Mouse (Mus musculus) E14TG2a.4 (cell line): ENCODE data around the gene Fars2.

ENCODE experiments used
- CTCF ChIP-seq: conservative IDR thresholded peaks from 2 replicates; pipeline ENCODE4 v1.5.1; 2014; ENCODE audit warnings: low read length
- POU5F1 ChIP-seq: IDR thresholded peaks from 2 replicates; pipeline ENCODE4 v1.6.1; 2014; ENCODE audit warnings: low read length, borderline replicate concordance

DNA sequence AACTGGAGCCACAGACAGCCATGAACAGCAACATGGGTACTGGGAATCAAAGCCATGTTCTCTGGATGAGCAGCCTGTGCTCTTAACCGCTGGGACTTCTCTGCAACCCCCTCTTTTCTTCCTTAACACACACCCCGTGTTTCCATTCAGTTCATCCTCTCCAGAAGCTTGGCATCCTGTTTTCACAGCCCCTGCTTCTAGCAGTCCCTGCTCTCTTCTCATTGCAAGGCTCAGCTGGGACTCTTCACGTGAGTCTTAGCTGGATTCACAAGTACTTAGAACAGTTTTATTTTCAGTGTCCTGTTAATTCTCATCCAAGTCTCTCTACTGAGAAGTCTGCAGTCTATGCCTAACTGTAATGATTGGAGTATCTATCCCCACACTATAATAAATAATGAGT, 334.2 kb downstream of the Fars2 start:
- no peak for TF ChIP-seq CTCF
- TF ChIP-seq POU5F1, result no peak
